Mouse (Mus musculus) c-Kit-negative CD71-positive TER-119-positive erythroid progenitor cells, embryonic 14.5 days (primary cell): ENCODE measurements around the gene Lgmn.

Source experiments
- DNase-seq: peaks from one replicate; pipeline ENCODE4 v3.0.0-alpha.2; 2013; ENCODE audit warnings: low read depth, low spot score

Gene Lgmn

DNA sequence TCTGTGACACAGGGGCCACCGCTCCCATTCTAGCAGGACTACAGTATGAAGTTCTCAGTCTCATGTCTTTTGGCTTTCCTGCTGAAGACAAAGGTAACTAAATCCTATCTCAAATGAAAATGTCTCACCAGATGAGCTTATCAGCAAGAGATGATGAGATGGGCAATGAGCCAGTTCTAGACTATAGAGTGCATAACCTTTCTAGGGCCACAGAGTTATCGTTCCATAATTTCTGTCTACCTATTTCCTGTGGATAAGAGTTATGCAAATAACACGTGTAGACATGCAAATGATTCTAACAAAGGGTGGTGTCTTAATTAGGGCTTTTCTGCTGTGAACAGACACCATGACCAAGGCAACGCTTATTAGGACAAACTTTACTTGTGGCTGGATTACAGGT lies 5.5 kb downstream of the Lgmn start:
- DNase-seq, result no peak

DNA sequence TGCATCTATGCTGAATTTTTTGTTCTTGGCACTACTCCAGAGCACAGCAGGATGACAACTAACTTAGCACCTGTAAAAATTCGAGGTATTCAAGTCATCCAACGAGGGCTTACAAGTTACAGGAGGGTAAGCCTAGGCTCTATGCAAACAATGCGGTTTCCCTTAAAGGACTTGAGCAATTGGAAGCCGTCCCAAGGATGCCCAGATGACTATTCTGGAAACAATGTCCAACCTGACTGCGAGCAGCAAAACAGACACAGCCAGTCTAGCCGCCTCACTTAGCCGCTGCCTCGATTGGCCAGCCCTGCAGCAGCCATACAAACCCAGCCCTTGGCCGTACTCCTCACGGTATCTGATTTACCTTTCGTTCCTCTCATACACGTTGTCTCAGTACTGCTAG lies 7.4 kb downstream of the Lgmn start:
- no peak for DNase-seq

DNA sequence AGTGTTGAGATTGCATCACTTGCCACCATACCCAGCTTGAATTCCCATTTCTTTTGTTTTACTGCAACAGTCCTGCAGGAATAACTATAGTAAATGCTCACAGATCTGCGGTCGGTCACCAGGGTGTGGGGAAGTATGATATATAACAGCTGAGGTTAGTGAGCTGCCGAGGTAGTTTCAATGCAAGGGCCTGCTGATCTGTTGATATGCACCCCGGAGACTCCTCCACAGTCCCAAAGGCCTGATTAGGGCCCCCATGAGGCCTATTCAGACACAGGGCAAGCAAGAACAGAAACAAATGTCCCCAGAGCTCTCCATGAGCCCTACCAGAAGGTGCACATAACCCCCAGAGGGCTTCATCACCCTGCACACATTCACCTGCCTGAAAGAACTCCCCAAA lies 9.4 kb downstream of the Lgmn start:
- peak; percentile 56 for DNase-seq

DNA sequence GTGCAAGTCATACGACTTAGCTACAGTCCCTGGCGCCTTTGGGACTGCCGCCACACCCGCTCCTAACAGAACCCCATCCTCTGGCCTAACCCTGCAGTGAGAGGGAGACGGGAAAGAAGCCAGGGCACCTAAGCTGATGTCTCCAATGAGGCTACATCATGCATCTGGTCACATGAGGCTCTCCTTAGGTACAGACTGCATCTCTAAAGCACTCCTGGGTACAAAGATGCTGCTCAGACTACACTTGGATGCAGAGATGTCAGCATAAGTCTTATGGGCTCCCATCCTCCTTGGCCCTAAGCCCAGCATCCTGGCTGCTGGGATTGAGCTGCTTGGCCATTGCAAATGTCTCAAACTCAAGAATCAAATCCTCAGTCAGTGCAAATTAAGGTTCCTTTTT lies 10.0 kb downstream of the Lgmn start:
- DNase-seq, result no peak

DNA sequence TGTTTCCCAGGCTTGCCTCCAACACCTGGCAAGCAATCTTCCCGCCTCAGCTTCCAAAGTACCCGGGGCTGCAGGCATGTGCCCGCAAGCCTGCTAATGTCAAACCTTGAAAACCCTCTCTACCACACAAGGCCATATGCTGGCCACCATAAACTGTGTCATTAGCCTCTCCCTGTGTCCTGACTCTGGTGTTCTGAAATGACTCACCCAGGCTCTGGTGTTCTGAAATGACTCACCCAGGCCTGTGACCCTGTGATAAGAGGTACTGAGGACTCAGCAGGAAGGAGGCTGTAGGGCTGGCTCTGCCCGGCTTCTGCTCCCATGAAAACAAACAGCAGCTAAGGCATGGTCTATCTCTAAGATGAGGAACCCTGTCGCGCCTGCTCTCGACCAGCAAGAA lies 13.3 kb downstream of the Lgmn start:
- DNase-seq, result peak; percentile 79

DNA sequence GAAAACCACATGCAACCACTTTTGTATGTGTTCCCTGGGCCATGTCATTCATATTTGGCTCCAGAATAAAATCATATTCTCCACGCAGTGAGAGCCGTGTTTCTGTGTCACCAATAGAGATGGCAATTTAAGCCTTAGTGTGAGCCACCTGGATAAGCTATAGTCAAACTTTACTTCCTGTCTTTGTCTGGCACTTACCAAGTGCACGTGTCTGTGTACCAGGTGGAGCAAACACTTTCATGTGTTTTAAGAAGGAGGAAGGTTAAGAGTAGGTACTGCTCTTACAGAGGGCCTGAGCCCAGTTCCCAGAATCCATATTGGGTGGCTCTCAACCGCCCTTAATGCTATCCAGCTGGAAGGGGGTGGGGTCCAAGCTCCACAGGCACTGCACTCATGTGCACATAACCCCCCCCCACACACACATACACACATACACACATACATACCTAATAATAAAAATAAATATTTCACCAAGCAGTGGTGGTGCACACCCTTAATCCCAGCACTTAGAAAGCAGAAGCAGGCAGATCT lies 14.5 kb downstream of the Lgmn start:
- DNase-seq, result no peak

DNA sequence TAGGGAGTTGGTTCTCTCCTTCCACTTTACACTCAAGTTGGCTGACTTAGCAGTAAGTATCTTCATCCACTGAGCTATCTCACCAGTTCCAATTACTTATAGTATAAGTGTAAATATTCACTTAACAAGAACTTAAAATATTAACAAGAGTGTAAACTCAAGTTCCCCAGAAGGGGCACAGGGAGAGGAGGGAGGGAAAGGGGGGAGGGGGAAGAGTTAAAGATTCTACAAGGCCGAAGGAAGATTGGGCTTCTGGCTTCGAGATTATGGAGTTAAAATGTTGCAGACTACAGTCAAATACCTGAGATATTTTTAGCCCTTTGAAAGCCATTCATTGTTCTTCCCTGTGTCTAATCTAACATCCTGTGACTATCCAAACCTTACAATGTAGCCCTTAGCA lies 15.2 kb downstream of the Lgmn start:
- no peak for DNase-seq

DNA sequence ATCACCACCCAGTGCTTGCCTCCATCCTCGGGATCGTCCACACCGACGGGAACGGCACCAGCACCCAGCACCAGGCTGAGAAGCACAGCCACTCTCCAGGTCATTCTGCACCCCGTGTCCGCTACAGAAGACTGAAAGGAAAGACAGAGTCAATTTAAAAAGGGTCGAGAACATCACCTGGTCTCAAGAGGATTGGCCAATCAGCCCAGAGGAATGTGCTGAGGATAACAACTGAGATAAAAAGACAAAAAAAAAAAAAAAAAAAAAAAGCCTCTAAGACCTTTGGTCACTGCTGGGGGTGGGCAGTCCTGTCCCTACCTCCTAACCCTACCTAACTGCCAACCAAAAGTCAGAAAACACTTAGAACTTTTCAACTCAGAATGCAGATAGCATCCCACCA lies 16.0 kb downstream of the Lgmn start:
- no peak for DNase-seq

DNA sequence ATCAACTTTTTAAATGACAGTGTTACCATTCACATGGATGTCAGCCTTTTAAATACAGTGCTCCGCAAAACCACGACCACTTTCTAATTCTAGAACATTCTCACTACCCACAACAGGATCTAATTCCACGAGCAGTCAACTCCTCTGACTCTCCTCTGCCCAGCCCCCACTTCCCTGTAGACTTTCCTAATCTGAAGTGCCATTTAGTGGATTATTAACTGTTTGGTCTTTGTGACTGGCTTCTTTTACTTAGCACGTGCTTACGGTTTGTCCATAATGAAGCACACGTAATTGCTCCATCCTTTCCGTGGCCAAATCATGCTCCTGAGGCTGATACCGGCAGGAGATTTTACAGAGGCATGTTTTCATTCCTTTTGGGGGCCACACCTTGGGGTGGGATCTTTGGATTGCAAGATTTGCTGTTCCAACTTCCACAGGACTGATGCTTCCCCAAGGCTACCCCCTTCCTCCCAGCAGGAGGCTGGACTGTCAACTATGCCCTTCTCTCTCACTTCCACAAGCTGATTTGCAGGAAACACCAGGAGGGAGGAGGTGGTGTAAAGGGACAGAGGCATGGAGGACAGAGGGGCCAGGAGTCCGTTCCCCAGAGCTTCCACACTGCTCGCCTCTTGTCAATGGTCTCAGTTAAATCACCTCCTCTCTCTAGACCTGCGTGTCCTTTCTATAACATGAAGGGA lies 16.8 kb downstream of the Lgmn start:
- DNase-seq, result no peak

DNA sequence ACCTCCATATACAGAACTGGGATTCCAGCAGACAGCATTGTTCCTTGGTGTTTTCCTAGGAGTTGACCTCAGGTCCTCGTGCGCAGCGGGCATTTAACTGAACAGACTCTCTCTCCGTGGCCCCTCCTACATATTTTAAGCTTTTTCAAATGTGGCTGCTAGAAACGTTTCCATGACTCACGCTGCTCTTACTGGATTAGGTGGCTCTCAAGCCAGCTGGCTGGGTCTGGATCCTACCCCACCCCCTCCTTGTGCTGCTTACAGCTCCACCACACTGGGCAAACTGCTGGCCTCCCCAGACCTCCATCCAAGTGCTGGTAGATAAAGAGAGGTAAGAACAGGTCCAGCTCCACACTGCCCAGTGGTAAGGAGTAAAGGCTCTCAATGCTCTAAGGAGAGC lies 17.5 kb downstream of the Lgmn start:
- DNase-seq, result no peak

DNA sequence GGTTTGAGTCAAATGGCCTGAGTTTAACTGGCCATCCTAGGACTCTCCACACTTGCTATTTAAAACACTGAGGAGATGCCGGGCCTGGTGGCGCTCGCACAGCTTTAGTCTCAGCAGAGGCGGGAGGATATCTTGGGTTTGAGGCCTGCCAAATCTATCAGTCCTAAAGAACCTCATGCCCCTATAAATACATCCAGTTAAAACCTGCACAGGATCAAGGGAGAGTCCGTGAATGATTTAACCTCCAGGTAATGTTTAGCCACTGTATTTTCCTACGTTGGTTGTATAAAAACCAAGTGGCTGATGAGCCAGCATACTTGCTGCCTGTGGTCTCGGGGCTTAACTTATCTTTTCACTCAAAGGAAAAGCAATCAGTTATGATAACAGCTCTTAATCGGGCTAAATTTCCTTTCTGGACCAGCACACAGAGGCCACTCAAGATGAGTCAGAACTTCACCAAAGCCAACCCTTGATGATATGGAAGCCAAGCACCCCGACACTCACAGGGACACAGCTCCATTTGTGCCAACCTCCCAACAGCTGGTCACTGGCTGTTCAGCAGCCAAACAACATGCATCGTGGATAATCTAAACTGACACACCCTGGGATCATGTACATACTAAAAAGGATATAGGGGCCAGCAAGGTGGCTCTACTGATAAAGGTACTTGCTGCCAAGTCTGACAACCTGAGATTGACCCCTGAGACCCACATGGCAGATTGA lies 19.3 kb downstream of the Lgmn start:
- peak; percentile 73 for DNase-seq

DNA sequence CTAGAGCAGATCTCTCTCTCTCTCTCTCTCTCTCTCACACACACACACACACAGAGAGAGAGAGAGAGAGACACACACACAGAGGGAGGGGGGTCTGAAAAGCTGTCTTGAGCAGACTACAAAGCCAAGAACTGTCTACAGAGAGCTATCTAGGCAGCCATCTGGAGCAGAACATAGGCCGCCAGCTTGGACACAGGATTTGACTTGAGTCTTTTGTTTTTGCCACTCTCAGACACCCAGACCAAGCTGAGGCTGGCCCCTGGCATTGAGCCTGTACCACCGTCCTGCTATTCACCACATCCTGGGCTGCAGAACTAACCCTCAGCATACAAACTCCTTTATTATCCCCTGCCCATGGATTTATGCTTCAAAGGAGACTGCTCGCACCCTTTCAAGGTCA lies 20.1 kb downstream of the Lgmn start:
- DNase-seq, result no peak

DNA sequence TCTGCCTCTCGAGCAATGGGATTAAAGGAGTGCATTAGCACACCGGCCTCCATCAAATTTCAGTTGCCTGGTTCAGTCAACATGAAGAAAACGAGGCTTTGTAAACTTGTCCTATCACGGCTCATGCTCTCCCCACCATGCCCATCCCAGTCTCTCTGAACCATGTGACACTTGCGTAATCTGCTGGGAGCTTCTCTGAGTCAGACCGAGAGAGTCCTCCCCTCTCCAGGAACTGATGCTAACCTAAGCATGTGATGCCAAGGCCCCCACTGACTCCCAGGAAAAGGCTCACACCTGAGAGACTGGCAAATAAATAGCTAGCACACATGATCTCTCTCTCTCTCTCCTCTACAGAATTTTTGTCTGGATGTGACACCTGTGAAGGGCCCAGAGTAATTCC lies 21.9 kb downstream of the Lgmn start:
- DNase-seq, result no peak

DNA sequence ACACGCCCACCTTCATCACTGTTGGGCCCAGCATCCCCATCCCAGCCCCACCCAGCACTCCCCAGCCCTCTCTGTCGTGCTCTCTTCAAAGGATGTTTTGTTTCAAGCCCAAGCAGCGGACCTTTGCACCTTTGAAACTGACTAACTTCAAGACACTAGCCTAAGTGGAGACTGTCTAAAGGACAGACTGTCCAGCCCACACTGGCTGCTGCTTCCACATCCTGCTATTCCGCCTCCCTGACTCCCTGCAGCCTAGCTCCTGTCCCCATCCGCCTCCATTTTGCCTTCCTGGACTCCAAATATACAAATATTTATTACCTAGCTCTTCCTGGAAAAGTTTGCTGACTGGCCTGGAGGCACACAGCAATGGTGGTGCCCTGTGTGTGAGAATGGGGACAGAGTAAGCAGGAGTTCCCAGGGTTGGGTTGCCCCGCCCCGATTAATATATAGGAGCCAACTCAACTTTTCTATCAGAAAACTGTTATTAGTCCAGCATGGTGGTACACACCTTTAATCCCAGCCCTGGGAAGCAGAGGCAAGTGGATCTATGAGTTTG lies 22.6 kb downstream of the Lgmn start:
- no peak for DNase-seq

DNA sequence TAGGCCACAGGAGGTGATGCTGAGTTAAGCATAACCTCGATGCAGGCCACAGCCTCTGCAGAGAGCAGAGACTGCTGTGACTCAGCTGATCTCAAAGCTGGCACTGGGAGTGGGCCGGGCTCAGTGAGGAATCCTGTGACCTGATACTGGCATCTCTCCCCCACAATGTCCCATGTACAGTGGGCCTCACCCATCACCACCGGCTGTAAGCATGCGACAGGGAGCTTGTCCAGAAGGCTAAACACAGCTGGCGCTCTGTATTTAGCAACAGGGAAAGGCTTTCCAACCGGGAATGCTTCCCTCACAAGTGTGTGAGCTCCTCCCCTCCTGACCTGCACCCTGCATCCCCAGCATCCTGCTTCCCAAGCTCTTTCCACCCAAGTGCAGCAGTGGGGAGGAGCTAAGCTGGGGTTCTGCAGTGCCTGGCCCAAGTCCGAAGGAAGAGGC lies 23.2 kb downstream of the Lgmn start:
- no peak for DNase-seq

DNA sequence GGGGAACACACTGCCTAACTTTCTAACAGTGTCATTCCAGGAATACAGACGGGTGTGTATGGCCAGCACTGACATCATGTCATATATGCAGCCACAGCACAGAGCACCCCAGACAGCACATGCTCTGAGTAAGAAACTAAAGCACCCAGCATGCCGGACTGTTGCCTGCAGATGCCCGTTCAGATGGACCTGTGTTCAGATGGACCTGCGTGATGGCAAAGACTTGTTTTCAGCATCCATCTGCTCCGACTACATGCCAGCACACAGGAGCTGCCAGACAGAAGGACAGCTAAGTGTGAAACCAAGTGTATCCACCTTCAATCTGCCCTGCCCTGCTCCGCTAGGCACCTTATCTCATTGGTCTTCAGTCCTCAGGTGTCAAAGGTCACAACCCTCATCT lies 24.9 kb downstream of the Lgmn start:
- DNase-seq, result no peak

DNA sequence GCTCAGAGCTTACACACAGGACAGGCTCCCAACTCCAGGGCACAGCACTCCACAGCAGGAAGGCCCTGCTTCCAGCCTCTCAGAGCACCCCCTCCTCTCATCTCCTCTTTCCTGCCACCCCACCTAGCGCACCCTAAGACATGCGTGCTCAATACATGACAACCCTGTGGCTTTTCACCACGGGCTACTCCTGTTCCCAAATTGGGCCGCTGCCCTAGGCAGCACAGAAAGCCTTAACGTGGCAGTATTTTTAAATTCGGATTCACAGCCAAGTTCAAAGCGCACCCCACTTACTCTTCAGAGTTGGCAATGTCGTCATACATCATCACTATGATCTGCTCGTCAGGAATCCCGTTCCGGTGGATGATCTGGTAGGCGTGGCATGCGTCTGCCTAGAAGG lies 26.4 kb downstream of the Lgmn start:
- no peak for DNase-seq

DNA sequence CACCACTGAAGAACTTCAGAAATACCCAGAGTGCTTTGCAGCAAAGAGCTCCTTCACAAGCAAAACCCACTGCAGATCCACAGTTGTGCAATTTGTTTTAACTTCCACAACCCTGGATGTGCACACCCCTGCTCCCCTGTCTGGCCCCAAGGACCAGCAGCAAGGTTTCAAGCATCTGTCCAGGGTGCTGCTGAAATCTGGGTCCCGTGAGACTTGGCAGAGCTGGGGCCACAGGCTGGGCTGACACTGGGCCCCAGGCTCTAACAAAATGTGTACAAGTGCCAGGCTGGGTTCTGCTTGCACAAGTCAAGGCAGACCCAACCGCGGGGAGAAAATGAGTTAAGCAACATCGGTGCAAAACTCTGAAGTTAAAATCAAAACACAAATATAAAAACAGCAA lies 41.0 kb downstream of the Lgmn start:
- DNase-seq, result no peak

DNA sequence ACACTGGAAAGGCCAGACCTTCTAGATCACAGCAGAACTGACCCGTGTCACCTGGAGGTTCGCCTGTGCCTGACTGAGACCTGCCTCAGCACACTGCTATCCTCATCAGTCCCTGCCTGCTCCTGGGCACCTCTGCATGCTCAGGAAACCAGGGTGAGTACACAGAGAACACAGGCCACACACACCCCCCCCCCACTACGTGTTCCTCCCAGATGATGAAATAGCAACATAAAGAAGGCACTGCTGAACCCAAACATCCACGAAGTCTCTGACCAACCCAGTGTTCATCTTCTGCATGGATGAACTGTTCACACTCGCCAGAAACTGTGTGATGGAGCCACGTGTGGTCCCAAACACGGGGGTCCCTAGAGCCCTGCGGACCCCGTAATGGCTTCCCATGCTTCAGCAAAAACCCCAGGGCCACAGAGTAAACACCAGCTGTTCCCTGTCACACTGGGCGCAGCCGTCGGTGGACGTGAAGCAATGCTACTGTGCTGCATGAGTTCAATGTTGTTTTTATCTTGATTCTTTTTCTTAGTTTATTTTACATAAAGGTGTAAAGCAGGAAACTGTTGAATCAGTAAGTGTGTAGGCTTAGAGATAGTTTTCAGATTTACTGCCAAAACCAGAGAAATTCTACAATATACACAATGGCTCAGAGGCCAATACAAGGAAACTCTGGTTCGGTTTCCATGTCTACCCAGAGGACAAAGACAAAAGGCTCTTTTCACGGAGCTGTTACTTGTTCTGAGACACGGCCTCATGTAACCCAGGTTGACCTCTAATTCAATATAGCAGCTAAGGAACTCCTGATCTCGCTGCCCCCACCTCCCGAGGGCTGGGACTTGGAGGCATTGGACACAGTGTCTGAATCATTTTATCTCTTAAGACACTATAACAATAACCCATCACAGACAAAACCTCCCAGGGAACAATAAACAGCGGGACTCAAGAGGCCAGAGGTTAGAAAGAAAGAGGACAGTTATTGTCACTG lies 43.3 kb downstream of the Lgmn start:
- DNase-seq, result no peak

DNA sequence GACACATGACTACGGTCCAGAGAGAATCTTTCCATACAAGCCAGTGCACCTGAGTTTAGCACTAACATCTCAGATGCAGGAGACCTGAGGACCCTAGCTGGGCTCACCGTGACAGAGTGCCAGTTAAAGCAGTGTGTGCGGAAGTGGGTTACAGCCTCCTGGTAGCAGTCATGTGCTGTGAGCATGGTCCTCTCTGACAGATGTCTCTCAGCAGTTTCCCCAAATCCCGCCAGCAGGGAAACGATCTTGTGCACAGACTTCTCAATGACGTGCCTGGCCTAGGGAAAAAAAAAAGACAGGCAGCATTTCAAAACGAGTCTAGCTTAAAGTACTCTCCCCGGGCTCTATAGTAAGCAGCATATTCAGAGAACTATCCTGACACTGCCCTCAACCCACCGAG lies 44.1 kb downstream of the Lgmn start:
- DNase-seq, result no peak

DNA sequence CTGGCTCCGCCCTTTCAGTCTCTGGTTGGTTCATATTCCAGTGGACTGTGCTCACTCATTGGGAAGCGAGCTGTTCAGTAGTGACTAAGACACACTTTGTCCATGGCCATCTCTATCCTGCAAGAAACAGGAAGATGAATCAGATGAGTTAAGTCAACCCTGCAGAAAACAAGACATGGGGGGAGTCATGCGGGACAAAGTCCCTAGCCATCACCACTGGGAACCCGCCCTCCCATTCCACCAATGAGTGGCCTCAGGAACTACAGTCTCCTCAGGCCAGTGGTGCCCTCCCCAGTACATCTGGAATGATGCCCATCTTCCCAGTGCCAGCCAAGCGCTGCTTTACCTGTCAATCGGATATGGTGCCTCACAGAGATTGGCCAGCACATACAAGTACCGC lies 45.1 kb downstream of the Lgmn start:
- DNase-seq, result no peak

DNA sequence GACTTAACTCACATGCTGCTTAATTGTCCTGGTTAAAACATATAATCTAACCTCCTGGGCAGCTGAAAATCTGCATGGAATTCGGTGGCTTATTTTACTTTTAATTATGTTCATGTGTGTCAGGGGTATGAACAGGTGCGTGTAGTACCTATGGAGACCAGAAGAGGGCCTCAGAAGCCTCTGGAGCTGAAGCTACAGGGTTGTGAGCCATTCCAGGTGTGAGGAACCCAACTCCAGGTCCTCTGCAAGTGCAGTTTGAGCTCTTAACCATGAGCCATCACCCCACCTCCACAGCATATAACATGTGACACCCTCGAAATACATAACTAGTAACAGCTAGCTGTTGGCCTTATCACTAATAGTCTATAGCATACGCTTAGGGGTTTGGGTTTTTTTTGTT lies 47.6 kb downstream of the Lgmn start:
- DNase-seq, result peak; percentile 58
